Mouse (Mus musculus): ENCODE results near the gene Mapk6.

Mapk6 gene

DNA sequence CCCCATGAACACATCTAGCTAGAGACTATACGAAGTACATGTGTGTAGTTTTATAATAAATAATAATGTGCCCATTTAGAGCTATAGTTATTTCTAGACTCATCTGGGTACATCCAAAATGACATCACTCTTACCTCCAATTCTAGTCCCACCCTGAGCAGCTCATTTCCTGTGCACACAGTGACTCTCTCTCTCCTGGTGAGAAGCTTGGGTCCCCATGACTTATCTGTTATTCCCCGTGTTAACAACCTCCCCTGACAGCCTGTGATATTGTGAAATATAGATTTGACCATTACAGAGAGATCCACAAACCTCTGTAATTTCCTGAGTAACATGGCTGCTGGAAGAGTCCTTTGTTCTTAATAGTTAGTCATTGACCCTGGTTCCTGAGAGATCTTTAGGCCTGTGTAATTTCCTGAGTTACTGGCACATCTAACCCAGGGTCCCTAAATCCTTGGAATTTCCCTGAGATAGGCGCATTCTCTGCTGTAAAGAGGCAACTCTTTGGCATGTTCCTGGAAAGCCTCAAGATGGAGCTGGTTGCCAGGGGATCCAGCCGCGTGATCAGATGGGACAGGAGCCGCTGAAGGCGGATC lies 16.1 kb upstream of the Mapk6 start:
- in situ Hi-C loops (cut with MseI, MboI) = no loop called here

DNA sequence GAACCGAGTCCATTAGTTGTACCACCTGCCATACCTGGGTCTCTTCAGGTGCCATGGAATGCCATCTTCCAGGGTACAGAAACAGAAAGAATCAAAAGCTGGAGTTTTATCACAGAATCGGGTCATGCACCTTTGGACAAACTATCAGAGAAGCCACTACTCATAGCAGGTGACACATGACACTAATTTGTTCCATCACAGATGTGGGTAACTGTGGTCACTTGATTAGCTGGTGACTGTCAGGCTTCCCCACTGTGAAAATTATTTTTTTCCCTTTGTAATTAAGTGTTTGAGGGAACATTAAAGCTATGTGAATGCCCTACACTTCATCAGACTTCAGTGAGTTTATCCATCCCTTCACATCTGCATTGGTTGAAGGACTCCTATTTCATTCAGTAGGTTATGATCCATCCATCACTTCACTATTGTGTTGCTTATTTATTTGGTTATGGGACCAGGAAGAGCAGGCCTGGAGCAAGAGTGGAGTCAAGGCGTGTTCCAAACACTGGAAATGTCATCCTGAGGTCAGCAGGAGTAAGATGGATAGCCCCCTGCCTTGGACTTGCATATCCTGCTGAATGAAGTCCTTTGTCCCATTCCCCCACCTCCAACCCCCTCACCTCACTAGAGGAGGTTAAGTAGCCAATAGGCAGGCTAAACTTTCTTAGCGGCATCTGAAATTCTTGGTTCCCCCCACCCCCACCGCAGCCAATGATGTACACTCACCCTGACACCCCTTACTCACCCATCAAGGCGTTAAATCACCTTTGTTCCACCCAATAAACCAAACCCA lies 14.7 kb upstream of the Mapk6 start:
- in situ Hi-C loops (cut with MseI, MboI) = no loop called here

GRCm38 (mm10) chr9:75423683-75424082 lies 13.9 kb upstream of the Mapk6 start:
- in situ Hi-C loops (cut with MseI, MboI) = no loop called here

DNA sequence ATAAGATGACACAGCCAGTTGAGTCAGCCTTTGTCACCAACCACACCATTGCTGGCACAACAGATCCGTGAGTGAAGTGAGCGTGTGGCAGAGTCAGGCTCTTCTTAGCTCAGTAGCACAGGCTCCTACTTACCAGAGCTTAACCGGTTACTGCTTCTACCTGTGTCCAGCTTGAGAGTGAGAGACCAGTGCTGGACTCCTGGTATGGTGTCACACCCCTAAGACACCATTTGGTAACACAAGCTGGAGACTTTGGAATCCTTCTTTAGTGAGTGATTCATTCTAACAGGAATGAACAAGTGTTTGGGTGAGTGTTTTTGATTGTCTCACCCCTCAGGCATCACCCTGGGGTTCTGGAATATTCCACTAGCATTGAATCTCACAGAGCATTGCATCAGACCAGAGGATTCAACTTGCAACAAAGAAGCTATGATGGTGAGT lies 12.5 kb upstream of the Mapk6 start:
- in situ Hi-C loops (cut with MseI, MboI) = no loop called here

DNA sequence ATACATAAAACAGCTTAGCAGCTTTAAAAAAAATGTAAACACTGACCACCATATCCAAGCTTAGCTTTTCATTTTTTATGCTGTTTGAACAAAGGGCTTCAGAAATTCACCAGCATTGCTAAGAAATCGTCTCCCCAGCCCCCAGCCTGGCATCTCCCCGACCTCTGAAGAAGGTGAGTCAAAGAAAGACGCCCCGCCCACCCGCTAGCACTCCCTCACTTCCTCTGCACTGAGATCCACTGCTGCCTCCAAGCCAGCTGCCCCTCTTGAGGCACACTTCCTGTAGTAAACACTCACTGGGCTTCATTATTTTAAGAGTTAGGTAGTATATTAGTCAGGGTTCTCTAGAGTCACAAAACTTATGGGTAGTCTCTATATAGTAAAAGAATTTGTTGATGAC lies 4.4 kb upstream of the Mapk6 start:
- in situ Hi-C loops (cut with MseI, MboI) = no loop called here

DNA sequence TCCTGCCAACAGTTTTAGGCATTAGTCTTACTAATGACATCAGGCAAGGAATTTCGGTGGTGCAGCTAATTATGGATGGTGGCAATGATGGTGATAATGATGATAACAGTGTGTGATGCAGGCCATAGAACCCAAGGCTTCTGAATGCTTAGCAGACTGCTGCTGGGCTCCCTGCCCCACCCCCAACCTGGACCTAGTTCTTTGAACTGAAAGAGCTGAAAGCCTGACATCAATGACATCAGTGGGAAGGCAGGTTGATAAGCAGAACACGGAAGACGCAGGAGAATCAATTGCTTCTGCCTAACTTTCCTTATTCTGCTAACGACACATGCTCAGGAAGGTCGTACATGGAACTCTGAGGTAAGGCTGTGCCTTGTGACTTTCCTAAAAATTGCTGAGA lies 3.4 kb upstream of the Mapk6 start:
- in situ Hi-C loops (cut with MseI, MboI) = no loop called here

DNA sequence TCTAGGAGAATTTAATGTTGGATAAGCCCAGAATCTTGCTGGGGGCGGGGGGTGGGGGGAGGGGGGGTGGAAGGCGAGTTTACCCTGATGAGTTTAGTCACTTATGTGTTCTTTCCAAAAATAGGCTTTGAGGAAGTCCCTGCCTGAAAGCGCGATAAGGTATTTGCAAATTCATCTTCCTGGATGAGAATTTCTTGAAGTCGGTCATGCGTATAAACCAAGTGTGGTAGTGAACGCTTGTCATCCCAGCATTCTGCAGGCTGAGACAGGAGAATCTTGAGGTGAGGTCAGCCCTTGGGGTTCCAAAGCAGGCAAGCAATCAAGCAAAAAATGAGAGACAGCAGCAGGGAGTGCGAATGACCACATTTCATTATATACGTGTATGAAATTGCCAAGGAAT lies 1.8 kb upstream of the Mapk6 start:
- in situ Hi-C loops (cut with MseI, MboI) = no loop called here

- in situ Hi-C loops (cut with MseI, MboI) = no loop called here
These were observed 1.2 kb upstream of the Mapk6 start for GRCm38 (mm10) chr9:75410868-75411487.

DNA sequence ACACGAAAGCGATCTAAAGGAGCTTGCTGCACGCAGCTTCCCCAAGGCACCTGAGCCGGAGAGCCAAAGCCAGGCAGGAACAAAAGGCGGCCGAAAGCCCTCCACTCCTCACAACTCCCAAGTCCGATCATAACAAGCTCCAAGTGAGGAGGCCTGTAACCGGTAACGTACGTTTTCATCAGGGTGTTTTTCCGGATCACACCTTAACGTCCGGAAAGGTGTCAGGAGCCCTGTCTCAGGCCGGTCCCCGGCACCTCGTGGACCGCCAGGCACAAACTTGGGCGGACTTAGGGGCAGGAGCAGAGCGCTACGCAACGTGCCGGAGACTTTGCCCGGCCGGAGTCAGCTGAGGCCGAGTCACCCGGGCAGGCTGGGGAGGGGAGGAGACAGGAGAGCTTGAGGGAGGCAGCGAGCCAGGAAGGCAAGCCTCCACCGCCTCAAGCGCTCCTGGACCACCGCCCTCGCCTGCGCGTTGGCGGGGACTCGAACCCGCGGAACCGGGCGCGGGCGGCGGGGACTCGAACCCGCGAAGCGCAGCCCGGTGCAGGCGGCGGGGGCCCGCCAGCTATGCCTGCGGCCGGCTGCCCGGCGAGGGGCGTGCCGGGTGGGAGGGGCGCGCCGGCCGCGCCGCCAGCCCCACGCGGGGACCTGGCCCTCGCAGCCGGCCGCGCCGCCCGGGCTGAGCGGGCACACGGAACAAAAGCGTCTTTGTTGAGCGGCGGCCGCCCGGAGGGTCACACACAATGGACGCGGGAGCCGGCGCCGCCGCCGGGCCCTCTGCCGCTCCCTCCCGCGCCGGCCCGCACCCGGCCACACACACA lies 564 bp downstream of the Mapk6 start:
- in situ Hi-C loops (cut with MseI, MboI) = no loop called here

DNA sequence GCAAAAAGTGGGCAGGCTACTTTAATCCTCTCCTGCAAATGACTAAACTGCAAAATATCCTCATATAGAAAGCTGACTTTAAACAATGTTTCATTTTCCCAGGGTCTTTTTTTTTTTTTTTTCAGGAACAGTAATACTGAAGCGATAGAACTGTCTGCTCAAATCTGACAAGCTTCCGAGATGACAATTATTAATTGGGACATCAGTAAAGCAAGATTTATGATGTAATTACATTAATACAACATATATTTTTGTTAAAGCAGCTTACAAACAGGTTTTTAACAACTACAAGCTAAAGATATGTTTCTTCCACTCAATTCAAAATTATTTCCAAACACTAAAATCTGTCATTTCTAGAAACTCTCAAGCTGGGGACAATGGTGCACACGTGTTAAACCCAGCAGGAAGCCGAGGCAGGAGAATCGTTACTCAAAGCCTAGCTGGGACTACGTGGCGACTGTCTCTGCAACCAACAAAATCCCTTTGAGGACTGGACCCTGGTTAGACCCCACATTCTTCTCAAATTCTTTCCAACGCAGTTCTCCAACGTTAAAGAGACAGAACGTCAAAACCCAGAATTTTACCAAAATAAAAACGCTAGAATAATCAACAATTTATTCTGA lies 1.5 kb downstream of the Mapk6 start:
- in situ Hi-C loops (cut with MseI, MboI) = no loop called here

DNA sequence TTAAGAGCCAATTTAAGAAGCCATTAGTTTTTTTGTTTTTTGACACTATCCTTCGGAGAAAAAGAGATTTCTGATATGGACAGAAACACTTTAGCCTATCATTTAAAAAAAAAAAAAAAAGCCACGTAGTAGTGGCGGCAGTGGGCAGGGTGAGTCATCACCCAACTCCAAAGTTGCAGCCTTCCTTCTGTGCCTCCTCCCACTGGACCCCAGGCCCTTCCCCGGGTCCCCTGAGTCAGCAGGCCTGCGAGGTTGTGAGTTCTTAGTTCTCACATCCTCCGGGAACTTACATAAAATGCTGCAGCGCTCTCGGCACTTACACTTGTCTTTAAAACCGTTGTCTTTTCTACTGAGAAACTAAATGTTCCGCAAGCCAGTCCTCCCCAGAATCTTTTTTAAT lies 2.0 kb downstream of the Mapk6 start:
- in situ Hi-C loops (cut with MseI, MboI) = no loop called here

- in situ Hi-C loops (cut with MseI, MboI) = no loop called here
These were observed 3.7 kb downstream of the Mapk6 start for GRCm38 (mm10) chr9:75406121-75406520.

DNA sequence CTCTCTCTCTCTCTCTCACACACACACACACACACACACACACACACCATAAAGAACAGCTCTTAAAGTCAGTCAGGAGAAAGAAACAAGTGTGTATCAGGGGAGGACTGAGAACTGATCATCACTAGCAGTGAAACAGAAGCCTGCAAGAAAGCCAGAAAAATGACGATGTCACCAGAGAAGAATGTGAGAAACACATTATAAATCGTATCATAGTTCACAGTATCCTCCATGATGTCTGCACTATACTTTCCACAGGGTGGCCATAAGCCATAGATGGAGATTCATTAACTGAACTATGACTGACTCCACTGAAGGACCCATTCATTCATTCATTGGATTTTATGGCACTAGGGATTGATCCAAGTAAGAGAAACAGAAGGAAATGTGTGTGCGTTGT lies 6.3 kb downstream of the Mapk6 start:
- in situ Hi-C loops (cut with MseI, MboI) = no loop called here

DNA sequence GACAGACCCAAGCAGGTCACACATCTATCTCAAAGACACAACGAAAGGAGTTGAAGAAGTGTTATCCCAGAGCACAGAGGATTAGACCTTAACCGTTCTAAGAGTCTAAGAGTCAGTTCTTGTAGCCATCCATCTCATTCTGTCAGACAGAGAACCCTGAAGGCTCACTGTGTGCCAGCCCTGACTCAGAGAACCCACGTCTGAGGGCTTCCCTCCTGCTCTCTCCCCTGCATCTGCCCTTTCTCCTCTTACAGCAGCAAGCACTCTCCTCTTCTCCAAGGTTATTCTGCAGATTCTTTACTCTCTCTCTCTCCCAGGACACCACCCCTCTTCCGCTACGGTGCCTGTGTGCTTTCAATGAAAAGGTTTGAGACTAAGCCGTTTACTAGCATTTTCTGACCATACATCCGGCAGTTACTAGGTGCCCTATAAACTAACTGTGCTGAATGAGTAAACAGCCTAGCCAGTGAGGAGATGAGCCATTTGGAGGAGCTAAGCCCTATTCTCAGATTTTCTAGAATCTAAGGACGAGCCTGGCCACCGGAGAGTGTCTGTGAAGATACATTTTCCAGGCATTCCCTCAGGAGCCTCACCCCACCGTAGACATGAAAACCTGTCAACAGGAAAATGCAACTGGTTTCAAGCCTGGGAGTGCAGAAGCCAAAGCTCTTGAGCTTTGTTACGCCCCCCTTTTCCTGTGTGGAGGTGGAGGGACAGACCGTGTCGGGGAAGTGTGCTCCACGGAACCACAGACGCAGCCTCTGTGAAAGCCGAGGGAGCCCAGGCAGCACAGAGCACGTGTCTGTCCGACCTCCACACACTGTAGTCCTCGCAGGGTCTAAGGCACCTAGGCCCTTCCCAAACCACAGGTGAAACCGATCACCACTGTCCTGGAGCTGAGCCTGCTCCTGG lies 8.0 kb downstream of the Mapk6 start:
- in situ Hi-C loops (cut with MseI, MboI) = no loop called here

DNA sequence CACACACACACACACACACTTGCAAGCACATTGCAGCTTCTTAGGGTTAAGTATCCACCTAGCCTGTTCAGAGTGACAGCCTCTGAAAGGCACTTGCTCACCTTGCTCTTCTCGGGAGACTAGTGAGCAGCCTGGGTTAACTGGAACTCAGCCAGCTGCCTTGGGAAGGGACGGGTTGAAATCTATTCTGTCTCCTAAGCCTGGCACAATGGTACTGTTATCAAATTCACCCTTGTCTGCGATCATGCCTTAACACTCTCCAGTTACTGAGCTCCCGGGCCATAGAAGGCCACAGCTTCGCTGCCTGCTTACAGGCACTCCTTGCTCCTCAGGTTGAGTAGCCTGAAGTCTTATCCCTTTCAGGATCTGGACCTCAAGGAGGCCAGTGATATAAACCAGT lies 9.2 kb downstream of the Mapk6 start:
- in situ Hi-C loops (cut with MseI, MboI) = no loop called here

GRCm38 (mm10) chr9:75399069-75399468 lies 10.7 kb downstream of the Mapk6 start:
- in situ Hi-C loops (cut with MseI, MboI) = no loop called here

- in situ Hi-C loops (cut with MseI, MboI) = no loop called here
These were observed 13.8 kb downstream of the Mapk6 start for GRCm38 (mm10) chr9:75395971-75396370.

- in situ Hi-C loops (cut with MseI, MboI) = no loop called here
These were observed 16.6 kb downstream of the Mapk6 start for GRCm38 (mm10) chr9:75393251-75393650.

GRCm38 (mm10) chr9:75385218-75385974 lies 24.4 kb downstream of the Mapk6 start:
- in situ Hi-C loops (cut with MseI, MboI) = no loop called here
